Mouse (Mus musculus): ENCODE results near the gene Gm49661. TPM values are rescaled to one million over a fixed set of nuclear protein-coding genes. Genes with fewer than 3 reads are reported as not detected.

Gene Gm49661
- polyA plus RNA-seq (2015; fragmentation: Illumina TruSeq; extraction: RNeasy Lipid Tissue Mini Kit (QIAGEN cat#74804); ENCODE audit: insufficient read depth, low read depth, low replicate concordance), result not detected

DNA sequence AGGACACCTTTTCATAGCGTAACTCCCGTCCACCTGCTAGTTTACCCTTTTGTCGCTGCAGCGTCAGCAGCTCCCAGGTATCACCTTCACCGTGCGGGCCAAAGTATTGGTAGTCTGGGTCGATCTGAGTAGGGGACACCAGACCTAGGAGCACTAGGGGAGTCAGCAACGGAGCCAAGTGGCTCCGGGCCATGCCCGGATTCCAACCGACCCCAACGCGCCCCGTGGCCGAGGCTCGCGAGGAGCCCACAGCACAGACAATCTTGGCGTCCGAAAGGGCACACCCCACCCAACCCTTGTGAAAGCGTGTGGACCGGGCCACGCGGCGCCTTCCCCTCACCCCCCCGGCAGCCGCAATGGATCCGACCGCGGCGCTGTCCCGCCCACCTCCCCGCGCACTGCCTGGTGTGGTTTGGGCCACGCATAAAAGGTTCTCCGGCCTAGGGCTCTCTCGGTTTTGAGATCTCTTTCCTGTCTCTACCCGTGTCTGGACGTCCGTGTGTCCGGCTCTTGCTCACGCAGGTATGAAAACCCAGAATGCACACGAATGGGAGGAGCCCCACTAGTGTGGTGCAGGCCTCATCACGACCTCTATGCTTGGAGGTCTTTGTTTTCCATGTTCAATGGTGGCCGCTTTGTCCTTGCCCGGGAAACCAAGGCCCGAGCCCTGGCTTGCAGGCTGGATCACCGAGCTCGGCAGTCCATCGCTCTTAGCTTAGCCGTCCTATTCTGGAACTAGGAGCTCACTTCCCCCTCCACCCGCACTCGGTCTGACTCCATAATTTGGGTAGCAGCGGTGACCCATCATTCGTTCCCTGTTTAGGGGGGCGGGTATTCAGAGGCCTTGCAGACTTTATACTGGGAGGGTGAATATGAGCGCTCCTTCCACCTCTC is at the start of gene Gm49661, which contains the start of the genes Prdx2 and Rnaseh2a:
TSS of gene Gm49661 (minus strand) at position 193 of the 894 bp plus-strand sequence.
TSS of gene Prdx2 (plus strand) at position 347 of the 894 bp plus-strand sequence.
TSS of gene Rnaseh2a (minus strand) at position 527 of the 894 bp plus-strand sequence.

GRCm38 (mm10) chr8:85014431-85014830 is 45.2 kb upstream of the Gm49661 start, which contains the start of gene Best2:
Best2 (minus strand) TSS chr8:85014531.

GRCm38 (mm10) chr8:84990349-84990748 is 21.1 kb upstream of the Gm49661 start, which contains the start of gene Hook2:
Hook2 (plus strand) TSS chr8:84990603.

GRCm38 (mm10) chr8:84978248-84978940 is 9.2 kb upstream of the Gm49661 start, which contains the start of gene Junb:
Junb (minus strand) TSS chr8:84978718.

GRCm38 (mm10) chr8:84946528-84947240 is 22.5 kb downstream of the Gm49661 start, which contains the start of gene Rtbdn:
Rtbdn (plus strand) TSS chr8:84946991.

DNA sequence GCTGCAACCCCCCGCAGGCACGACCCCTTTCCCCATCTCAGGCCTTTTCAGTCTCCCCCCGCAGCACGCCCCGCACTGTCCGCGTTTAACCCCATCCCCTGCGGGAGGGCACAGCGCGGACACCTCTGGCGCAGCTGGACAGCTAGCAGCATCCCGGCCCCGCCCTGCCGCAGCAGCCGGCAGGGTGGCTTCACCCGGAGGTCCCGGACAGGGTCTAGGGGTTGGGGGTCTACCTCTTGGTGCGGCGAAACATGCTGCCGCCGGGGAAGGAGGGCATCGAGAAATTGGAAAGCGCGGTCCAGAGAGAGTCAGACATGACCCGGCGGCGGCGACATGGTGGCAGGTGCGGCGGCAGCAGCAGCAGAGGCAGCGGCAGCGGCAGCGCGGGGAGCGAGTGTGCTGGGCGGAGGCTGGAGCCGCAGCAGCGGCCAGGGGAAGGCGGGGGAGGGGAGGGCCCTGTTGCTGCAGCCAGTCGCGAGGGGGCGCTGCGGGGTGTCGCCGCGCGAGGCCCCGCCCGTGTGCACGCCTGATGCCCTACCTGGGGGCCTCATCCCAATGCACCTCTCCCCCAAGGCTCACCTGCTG is 32.2 kb downstream of the Gm49661 start, which contains the start of gene Mast1:
TSS of gene Mast1 (minus strand) at position 398 of the 585 bp plus-strand sequence.

Other genes with a start within 250 kb of the Gm49661 start
- gene G430095P16Rik, start 246.4 kb downstream of the Gm49661 start, polyA plus RNA-seq (2015; fragmentation: Illumina TruSeq; extraction: RNeasy Lipid Tissue Mini Kit (QIAGEN cat#74804); ENCODE audit: insufficient read depth, low read depth, low replicate concordance), result not detected
- gene Nfix, start 169.1 kb downstream of the Gm49661 start, polyA plus RNA-seq (2015; fragmentation: Illumina TruSeq; extraction: RNeasy Lipid Tissue Mini Kit (QIAGEN cat#74804); ENCODE audit: insufficient read depth, low read depth, low replicate concordance), result 14.9 TPM
- 1.8 TPM for gene Dand5, start 146.6 kb downstream of the Gm49661 start, polyA plus RNA-seq (2015; fragmentation: Illumina TruSeq; extraction: RNeasy Lipid Tissue Mini Kit (QIAGEN cat#74804); ENCODE audit: insufficient read depth, low read depth, low replicate concordance)
- gene Gadd45gip1, start 137.9 kb downstream of the Gm49661 start, polyA plus RNA-seq (2015; fragmentation: Illumina TruSeq; extraction: RNeasy Lipid Tissue Mini Kit (QIAGEN cat#74804); ENCODE audit: insufficient read depth, low read depth, low replicate concordance), result 7.0 TPM
- gene Rad23a, start 128.8 kb downstream of the Gm49661 start, polyA plus RNA-seq (2015; fragmentation: Illumina TruSeq; extraction: RNeasy Lipid Tissue Mini Kit (QIAGEN cat#74804); ENCODE audit: insufficient read depth, low read depth, low replicate concordance), result 18.2 TPM
- gene Calr, start 122.5 kb downstream of the Gm49661 start, polyA plus RNA-seq (2015; fragmentation: Illumina TruSeq; extraction: RNeasy Lipid Tissue Mini Kit (QIAGEN cat#74804); ENCODE audit: insufficient read depth, low read depth, low replicate concordance), result 181 TPM
- gene Farsa, start 112.4 kb downstream of the Gm49661 start, polyA plus RNA-seq (2015; fragmentation: Illumina TruSeq; extraction: RNeasy Lipid Tissue Mini Kit (QIAGEN cat#74804); ENCODE audit: insufficient read depth, low read depth, low replicate concordance), result 19.1 TPM
- gene Syce2, start 97.3 kb downstream of the Gm49661 start, polyA plus RNA-seq (2015; fragmentation: Illumina TruSeq; extraction: RNeasy Lipid Tissue Mini Kit (QIAGEN cat#74804); ENCODE audit: insufficient read depth, low read depth, low replicate concordance), result not detected
- 27.8 TPM for gene Gcdh, start 75.5 kb downstream of the Gm49661 start, polyA plus RNA-seq (2015; fragmentation: Illumina TruSeq; extraction: RNeasy Lipid Tissue Mini Kit (QIAGEN cat#74804); ENCODE audit: insufficient read depth, low read depth, low replicate concordance)
- not detected for gene Klf1, start 67.5 kb downstream of the Gm49661 start, polyA plus RNA-seq (2015; fragmentation: Illumina TruSeq; extraction: RNeasy Lipid Tissue Mini Kit (QIAGEN cat#74804); ENCODE audit: insufficient read depth, low read depth, low replicate concordance)
- gene Dnase2a, start 60.9 kb downstream of the Gm49661 start, polyA plus RNA-seq (2015; fragmentation: Illumina TruSeq; extraction: RNeasy Lipid Tissue Mini Kit (QIAGEN cat#74804); ENCODE audit: insufficient read depth, low read depth, low replicate concordance), result 6.3 TPM
- 0.61 TPM for gene Mast1, start 32.1 kb downstream of the Gm49661 start, polyA plus RNA-seq (2015; fragmentation: Illumina TruSeq; extraction: RNeasy Lipid Tissue Mini Kit (QIAGEN cat#74804); ENCODE audit: insufficient read depth, low read depth, low replicate concordance)
- gene Rtbdn, start 22.4 kb downstream of the Gm49661 start, polyA plus RNA-seq (2015; fragmentation: Illumina TruSeq; extraction: RNeasy Lipid Tissue Mini Kit (QIAGEN cat#74804); ENCODE audit: insufficient read depth, low read depth, low replicate concordance), result not detected
- 35.5 TPM for gene Prdx2, start 154 bp upstream of the Gm49661 start, polyA plus RNA-seq (2015; fragmentation: Illumina TruSeq; extraction: RNeasy Lipid Tissue Mini Kit (QIAGEN cat#74804); ENCODE audit: insufficient read depth, low read depth, low replicate concordance)
- 8.3 TPM for gene Rnaseh2a, start 334 bp upstream of the Gm49661 start, polyA plus RNA-seq (2015; fragmentation: Illumina TruSeq; extraction: RNeasy Lipid Tissue Mini Kit (QIAGEN cat#74804); ENCODE audit: insufficient read depth, low read depth, low replicate concordance)
- gene Junb, start 9.3 kb upstream of the Gm49661 start, polyA plus RNA-seq (2015; fragmentation: Illumina TruSeq; extraction: RNeasy Lipid Tissue Mini Kit (QIAGEN cat#74804); ENCODE audit: insufficient read depth, low read depth, low replicate concordance), result 10.0 TPM
- 13.4 TPM for gene Hook2, start 21.2 kb upstream of the Gm49661 start, polyA plus RNA-seq (2015; fragmentation: Illumina TruSeq; extraction: RNeasy Lipid Tissue Mini Kit (QIAGEN cat#74804); ENCODE audit: insufficient read depth, low read depth, low replicate concordance)
- gene Best2, start 45.1 kb upstream of the Gm49661 start, polyA plus RNA-seq (2015; fragmentation: Illumina TruSeq; extraction: RNeasy Lipid Tissue Mini Kit (QIAGEN cat#74804); ENCODE audit: insufficient read depth, low read depth, low replicate concordance), result not detected
- gene Asna1, start 55.8 kb upstream of the Gm49661 start, polyA plus RNA-seq (2015; fragmentation: Illumina TruSeq; extraction: RNeasy Lipid Tissue Mini Kit (QIAGEN cat#74804); ENCODE audit: insufficient read depth, low read depth, low replicate concordance), result 24.7 TPM
- 49.3 TPM for gene Trir, start 57.4 kb upstream of the Gm49661 start, polyA plus RNA-seq (2015; fragmentation: Illumina TruSeq; extraction: RNeasy Lipid Tissue Mini Kit (QIAGEN cat#74804); ENCODE audit: insufficient read depth, low read depth, low replicate concordance)
- gene Tnpo2, start 67.5 kb upstream of the Gm49661 start, polyA plus RNA-seq (2015; fragmentation: Illumina TruSeq; extraction: RNeasy Lipid Tissue Mini Kit (QIAGEN cat#74804); ENCODE audit: insufficient read depth, low read depth, low replicate concordance), result 7.1 TPM
- gene Fbxw9, start 90.6 kb upstream of the Gm49661 start, polyA plus RNA-seq (2015; fragmentation: Illumina TruSeq; extraction: RNeasy Lipid Tissue Mini Kit (QIAGEN cat#74804); ENCODE audit: insufficient read depth, low read depth, low replicate concordance), result 6.4 TPM
- gene Gm5741, start 98.5 kb upstream of the Gm49661 start, polyA plus RNA-seq (2015; fragmentation: Illumina TruSeq; extraction: RNeasy Lipid Tissue Mini Kit (QIAGEN cat#74804); ENCODE audit: insufficient read depth, low read depth, low replicate concordance), result not detected
- gene Dhps, start 102.3 kb upstream of the Gm49661 start, polyA plus RNA-seq (2015; fragmentation: Illumina TruSeq; extraction: RNeasy Lipid Tissue Mini Kit (QIAGEN cat#74804); ENCODE audit: insufficient read depth, low read depth, low replicate concordance), result 16.0 TPM
- gene Wdr83os, start 111.3 kb upstream of the Gm49661 start, polyA plus RNA-seq (2015; fragmentation: Illumina TruSeq; extraction: RNeasy Lipid Tissue Mini Kit (QIAGEN cat#74804); ENCODE audit: insufficient read depth, low read depth, low replicate concordance), result 22.2 TPM
- gene Wdr83, start 111.9 kb upstream of the Gm49661 start, polyA plus RNA-seq (2015; fragmentation: Illumina TruSeq; extraction: RNeasy Lipid Tissue Mini Kit (QIAGEN cat#74804); ENCODE audit: insufficient read depth, low read depth, low replicate concordance), result 13.1 TPM
- gene Man2b1, start 113.8 kb upstream of the Gm49661 start, polyA plus RNA-seq (2015; fragmentation: Illumina TruSeq; extraction: RNeasy Lipid Tissue Mini Kit (QIAGEN cat#74804); ENCODE audit: insufficient read depth, low read depth, low replicate concordance), result 14.9 TPM
- gene Zfp791, start 153.7 kb upstream of the Gm49661 start, polyA plus RNA-seq (2015; fragmentation: Illumina TruSeq; extraction: RNeasy Lipid Tissue Mini Kit (QIAGEN cat#74804); ENCODE audit: insufficient read depth, low read depth, low replicate concordance), result 1.1 TPM
- gene Cks1brt, start 182.5 kb upstream of the Gm49661 start, polyA plus RNA-seq (2015; fragmentation: Illumina TruSeq; extraction: RNeasy Lipid Tissue Mini Kit (QIAGEN cat#74804); ENCODE audit: insufficient read depth, low read depth, low replicate concordance), result not detected

Data from pancreas, adult 10 weeks (tissue).